Mouse (Mus musculus): ENCODE data around the gene H2-Ke6.

DNA sequence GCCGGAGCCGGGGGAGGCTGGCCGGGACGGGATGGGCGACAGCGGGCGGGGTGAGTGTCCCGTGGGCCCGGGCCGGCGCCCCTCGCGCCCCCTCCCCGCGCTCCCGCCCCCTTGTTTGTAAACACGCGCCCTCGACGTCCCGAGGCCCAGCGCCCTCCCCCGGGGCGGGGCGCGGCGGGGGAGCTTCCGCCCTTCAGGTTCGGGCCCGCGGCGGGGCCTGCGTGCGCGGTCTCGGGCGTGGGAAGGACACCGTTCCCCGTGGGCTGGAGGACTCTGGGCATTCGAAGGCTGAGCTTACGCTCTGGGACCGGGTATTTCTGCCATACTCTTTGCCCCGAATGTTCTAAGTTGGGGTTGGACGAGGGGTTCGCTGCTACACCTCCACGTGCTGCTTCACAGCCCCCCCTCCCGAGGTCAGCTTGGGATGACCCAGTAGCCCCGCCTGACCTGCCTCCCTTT lies 4.3 kb upstream of the H2-Ke6 start:
- no peak for TF ChIP-seq EP300 (IDR thresholded peaks at IDR 0.05; ENCODE audit: low read depth)
- no peak for TF ChIP-seq CTCF (IDR thresholded peaks at IDR 0.05; ENCODE audit: low read depth)
